Mouse (Mus musculus) macrophage (primary cell): ENCODE data around the gene Fbxl12. TPM values are rescaled to one million over a fixed set of nuclear protein-coding genes. Genes with fewer than 3 reads are reported as not detected.

ENCODE experiments used
- H3K27ac ChIP-seq: fragments of 350-480 bp; formaldehyde crosslinking; 2 replicates; pipeline ENCODE4 v1.9.0; 2021
- H3K36me3 ChIP-seq: fragments of 350-480 bp; formaldehyde crosslinking; 2 replicates; pipeline ENCODE4 v1.9.0; 2021; ENCODE audit errors: inconsistent target
- H3K4me3 ChIP-seq: fragments of 350-480 bp; formaldehyde crosslinking; 2 replicates; pipeline ENCODE4 v1.9.0; 2021; ENCODE audit errors: inconsistent target
- H3K79me2 ChIP-seq: fragments of 350-480 bp; formaldehyde crosslinking; 2 replicates; pipeline ENCODE4 v1.9.0; 2021; ENCODE audit errors: inconsistent target
- WGBS: methylation state at CpG from one replicate; pipeline ENCODE4 v1.1.7; 2026; ENCODE audit warnings: inconsistent platforms; ENCODE audit not compliant: missing documents; 5-methylcytosine and 5-hydroxymethylcytosine counted together
- polyA plus RNA-seq: library from polyadenylated mRNA; stranded (reverse); fragments of 250-400 nt; gene quantifications from 3 replicates; pipeline ENCODE4 v1.2.4, GENCODE M21; 2018; ENCODE audit warnings: inconsistent platforms

The Fbxl12 gene
- polyA plus RNA-seq, 1 experiment from 2014 or later = 3.5 TPM

- Histone ChIP-seq H3K36me3 (peaks cover 32% of the 10 kb centered on the region; the same call in 1 of the 2 replicates), H3K4me3 (no peak overlapping the region), H3K27ac (no peak overlapping the region), H3K79me2 (no peaks in the 10 kb centered on the region; the same call in 1 of the 2 replicates)
- WGBS = 94% methylated on average over 5 of the region's 5 CpGs
These were observed 20.5 kb upstream of the Fbxl12 start for GRCm38 (mm10) chr9:20664982-20665637.

- Histone ChIP-seq H3K36me3 (peaks cover 32% of the 10 kb centered on the region; the same call in 1 of the 2 replicates), H3K79me2 (peaks cover 2% of the 10 kb centered on the region; the same call in 1 of the 2 replicates), H3K27ac (no peak overlapping the region), H3K4me3 (no peak overlapping the region)
- WGBS = 96% methylated on average over 2 of the region's 2 CpGs
These were observed 19.8 kb upstream of the Fbxl12 start for GRCm38 (mm10) chr9:20664366-20664765.

GRCm38 (mm10) chr9:20663956-20664355 is 19.4 kb upstream of the Fbxl12 start:
- 93% methylated on average over 2 of the region's 2 CpGs for WGBS
- Histone ChIP-seq H3K79me2 (peaks cover 6% of the 10 kb centered on the region; the same call in 1 of the 2 replicates), H3K27ac (no peak overlapping the region), H3K4me3 (no peak overlapping the region), H3K36me3 (peaks cover 36% of the 10 kb centered on the region; the same call in 1 of the 2 replicates)

GRCm38 (mm10) chr9:20662874-20663273 is 18.3 kb upstream of the Fbxl12 start:
- Histone ChIP-seq H3K36me3 (peaks cover 47% of the 10 kb centered on the region; the same call in 1 of the 2 replicates), H3K79me2 (peaks cover 17% of the 10 kb centered on the region; the same call in 1 of the 2 replicates), H3K4me3 (no peak overlapping the region), H3K27ac (no peak overlapping the region)
- WGBS = 92% methylated on average over 7 of the region's 8 CpGs

- peaks cover 22% of the 10 kb centered on the region for H3K79me2 ChIP-seq
- 58% methylated on average over 3 of the region's 3 CpGs for WGBS
- no peak overlapping the region for H3K4me3 ChIP-seq
- no peak overlapping the region for H3K27ac ChIP-seq
- peaks cover 53% of the 10 kb centered on the region for H3K36me3 ChIP-seq
These were observed 17.8 kb upstream of the Fbxl12 start for GRCm38 (mm10) chr9:20662325-20662724.

- H3K79me2 ChIP-seq = peaks cover 70% of the 10 kb centered on the region
- H3K27ac ChIP-seq = no peak overlapping the region
- 97% methylated on average over 3 of the region's 3 CpGs for WGBS
- H3K4me3 ChIP-seq = no peak overlapping the region
- peaks cover 56% of the 10 kb centered on the region for H3K36me3 ChIP-seq
These were observed 13.0 kb upstream of the Fbxl12 start for GRCm38 (mm10) chr9:20657546-20657945.

- WGBS = 98% methylated on average over 3 of the region's 3 CpGs
- H3K79me2 ChIP-seq = peaks cover 69% of the 10 kb centered on the region
- H3K4me3 ChIP-seq = no peak overlapping the region
- peaks cover 37% of the 10 kb centered on the region for H3K36me3 ChIP-seq
- no peak overlapping the region for H3K27ac ChIP-seq
These were observed 9.3 kb upstream of the Fbxl12 start for GRCm38 (mm10) chr9:20653859-20654258.

GRCm38 (mm10) chr9:20652260-20652658 is 7.7 kb upstream of the Fbxl12 start:
- Histone ChIP-seq H3K4me3 (peak overlapping the region; percentile 80), H3K27ac (peak overlapping the region; percentile 12; the same call in 1 of the 2 replicates), H3K36me3 (peaks cover 22% of the 10 kb centered on the region), H3K79me2 (peaks cover 53% of the 10 kb centered on the region)
- WGBS = under 1% methylated on average over 25 of the region's 25 CpGs

- Histone ChIP-seq H3K79me2 (peaks cover 50% of the 10 kb centered on the region), H3K36me3 (peaks cover 22% of the 10 kb centered on the region; the same call in 1 of the 2 replicates), H3K4me3 (peak within 1 kb of the TSS; percentile 80), H3K27ac (peak within 1 kb of the TSS; percentile 12; the same call in 1 of the 2 replicates)
- under 1% methylated on average over 45 of the region's 45 CpGs for WGBS
These were observed 7.2 kb upstream of the Fbxl12 start, which contains the start of gene Pin1 for GRCm38 (mm10) chr9:20651602-20652259. Gene Pin1 (plus strand): TSS chr9:20652095.

- H3K27ac ChIP-seq = peak overlapping the region; percentile 83
- H3K4me3 ChIP-seq = peak overlapping the region; percentile 100
- H3K36me3 ChIP-seq = peaks cover 7% of the 10 kb centered on the region; the same call in 1 of the 2 replicates
- peaks cover 67% of the 10 kb centered on the region for H3K79me2 ChIP-seq
- 3% methylated on average over 17 of the region's 17 CpGs for WGBS
These were observed 554 bp upstream of the Fbxl12 start for GRCm38 (mm10) chr9:20645121-20645520.

GRCm38 (mm10) chr9:20643781-20644180 is 786 bp downstream of the Fbxl12 start:
- Histone ChIP-seq H3K79me2 (peaks cover 80% of the 10 kb centered on the region), H3K4me3 (peak overlapping the region; percentile 100), H3K27ac (peak overlapping the region; percentile 83), H3K36me3 (peaks cover 19% of the 10 kb centered on the region; the same call in 1 of the 2 replicates)
- 1% methylated on average over 13 of the region's 13 CpGs for WGBS

GRCm38 (mm10) chr9:20642896-20643466 is 1.6 kb downstream of the Fbxl12 start:
- Histone ChIP-seq H3K36me3 (peaks cover 24% of the 10 kb centered on the region; the same call in 1 of the 2 replicates), H3K4me3 (peak overlapping the region; percentile 100), H3K27ac (peak overlapping the region; percentile 83), H3K79me2 (peaks cover 88% of the 10 kb centered on the region)
- under 1% methylated on average over 28 of the region's 30 CpGs for WGBS

- Histone ChIP-seq H3K79me2 (peaks cover 91% of the 10 kb centered on the region), H3K27ac (peak within 1 kb of the TSS; percentile 83), H3K36me3 (peaks cover 28% of the 10 kb centered on the region; the same call in 1 of the 2 replicates), H3K4me3 (peak within 1 kb of the TSS; percentile 100)
- 9% methylated on average over 51 of the region's 51 CpGs for WGBS
These were observed 2.3 kb downstream of the Fbxl12 start, which contains the start of gene Ubl5 for GRCm38 (mm10) chr9:20642101-20642895. Gene Ubl5 (plus strand): TSS chr9:20642878.

- H3K4me3 ChIP-seq = peak overlapping the region; percentile 100
These were observed 3.1 kb downstream of the Fbxl12 start for GRCm38 (mm10) chr9:20641501-20641900.

More at GRCm38 (mm10) chr9:20641501-20641900, 3.1 kb downstream of the Fbxl12 start:
- peaks cover 22% of the 10 kb centered on the region; the same call in 1 of the 2 replicates for H3K36me3 ChIP-seq
- no peak overlapping the region for H3K27ac ChIP-seq
- 72% methylated on average over 6 of the region's 6 CpGs for WGBS
- H3K79me2 ChIP-seq = peaks cover 86% of the 10 kb centered on the region
